Mouse (Mus musculus): ENCODE results near the gene Sfi1.

- no peak for TF ChIP-seq CTCF (IDR thresholded peaks at IDR 0.05; ENCODE audit: insufficient read depth, low read length)
- TF ChIP-seq POLR2A (IDR thresholded peaks at IDR 0.05; ENCODE audit: borderline replicate concordance, extremely low read depth, low read depth, low read length), result no peak
Measured at GRCm38 (mm10) chr11:3227113-3227512, 33.9 kb upstream of the Sfi1 start.

Measured in lung, adult 2 months (tissue).